Mouse (Mus musculus) hindbrain, embryonic 10.5 days (tissue): ENCODE results near the gene Ctsa. TPM values are rescaled to one million over a fixed set of nuclear protein-coding genes. Genes with fewer than 3 reads are reported as not detected.
"Not testable (repeated sequence)": the region's sequence is repeated elsewhere in the genome, so short reads cannot be mapped to it uniquely, and the experiment has no call there.

ENCODE experiments used
- DNase-seq: peaks from one replicate; pipeline ENCODE4 v3.0.0-alpha.2; 2017; ENCODE audit warnings: low spot score
- H3K27ac ChIP-seq: fragments of 300-500 bp; sonication (generic); 2 replicates; pipeline ENCODE4 v1.5.1; 2016; ENCODE audit warnings: mild to moderate bottlenecking, moderate library complexity
- H3K27me3 ChIP-seq: fragments of 300-500 bp; sonication (generic); 2 replicates; pipeline ENCODE4 v1.6.1; 2016; ENCODE audit warnings: mild to moderate bottlenecking; ENCODE audit not compliant: poor library complexity, insufficient read depth, severe bottlenecking
- H3K36me3 ChIP-seq: fragments of 300-500 bp; sonication (generic); 2 replicates; pipeline ENCODE4 v1.6.1; 2016; ENCODE audit warnings: mild to moderate bottlenecking, moderate library complexity
- H3K4me1 ChIP-seq: fragments of 300-500 bp; sonication (generic); replicated peaks from 2 replicates; pipeline ENCODE4 v1.6.1; 2016; ENCODE audit warnings: mild to moderate bottlenecking
- H3K4me3 ChIP-seq: fragments of 300-500 bp; sonication (generic); 2 replicates; pipeline ENCODE4 v1.5.1; 2016; ENCODE audit warnings: mild to moderate bottlenecking, moderate library complexity
- H3K9me3 ChIP-seq: fragments of 300-500 bp; sonication (generic); 2 replicates; pipeline ENCODE4 v1.6.1; 2016; ENCODE audit warnings: mild to moderate bottlenecking, moderate library complexity
- WGBS: fragments of 180-500 bp; shearing (Covaris S2); methylation state at CpG from one replicate; pipeline ENCODE4 v1.1.7; 2016; 5-methylcytosine and 5-hydroxymethylcytosine counted together
- polyA plus RNA-seq: library from polyadenylated mRNA; unstranded; fragments of >200 nt; fragmentation: Nextera tagmentation; extraction: Ambion mirVana; gene quantifications from 2 replicates; pipeline ENCODE4 v1.2.1, GENCODE M21; 2016

The Ctsa gene
- polyA plus RNA-seq, 1 experiment from 2014 or later, result 104 TPM

- Histone ChIP-seq H3K27ac (no peak overlapping the region), H3K36me3 (no peaks in the 10 kb centered on the region), H3K4me1 (peaks cover 58% of the 10 kb centered on the region), H3K4me3 (no peak overlapping the region), H3K9me3 (no peaks in the 10 kb centered on the region), H3K27me3 (peaks cover 49% of the 10 kb centered on the region)
- 58% methylated on average over 9 of the region's 9 CpGs for WGBS
- no peak for DNase-seq
These were observed 27.2 kb downstream of the Ctsa start for GRCm38 (mm10) chr2:164859640-164860432.

GRCm38 (mm10) chr2:164861094-164861493 is 28.4 kb downstream of the Ctsa start:
- H3K27me3 ChIP-seq, result peaks cover 38% of the 10 kb centered on the region
- H3K36me3 ChIP-seq, result no peaks in the 10 kb centered on the region
- H3K4me1 ChIP-seq, result peaks cover 47% of the 10 kb centered on the region
- no peaks in the 10 kb centered on the region for H3K9me3 ChIP-seq
- H3K4me3 ChIP-seq, result no peak overlapping the region
- DNase-seq, result no peak
- H3K27ac ChIP-seq, result no peak overlapping the region
- WGBS, result 76% methylated on average over 4 of the region's 4 CpGs

GRCm38 (mm10) chr2:164862179-164862861 is 29.6 kb downstream of the Ctsa start:
- Histone ChIP-seq H3K27ac (no peak overlapping the region), H3K4me1 (peaks cover 37% of the 10 kb centered on the region), H3K9me3 (peaks cover under 1% of the 10 kb centered on the region; the same call in 1 of the 2 replicates), H3K36me3 (no peaks in the 10 kb centered on the region), H3K27me3 (peaks cover 26% of the 10 kb centered on the region), H3K4me3 (no peak overlapping the region)
- peak; percentile 59 for DNase-seq
- WGBS, result 58% methylated on average over 9 of the region's 9 CpGs

GRCm38 (mm10) chr2:164863411-164863810 is 30.7 kb downstream of the Ctsa start:
- DNase-seq, H3K36me3 ChIP-seq: not testable (repeated sequence)
- 93% methylated on average over 9 of the region's 9 CpGs for WGBS

GRCm38 (mm10) chr2:164864593-164864992 is 31.9 kb downstream of the Ctsa start:
- 79% methylated on average over 4 of the region's 4 CpGs for WGBS
- 0 out of 2 replicates have a peak overlapping the region, but pooled peaks have one; percentile 35 for H3K27ac ChIP-seq
- peaks cover 6% of the 10 kb centered on the region for H3K27me3 ChIP-seq
- peaks cover 17% of the 10 kb centered on the region for H3K4me1 ChIP-seq
- peaks cover 9% of the 10 kb centered on the region; the same call in 1 of the 2 replicates for H3K9me3 ChIP-seq
- DNase-seq, result no peak
- no peak overlapping the region for H3K4me3 ChIP-seq
- no peaks in the 10 kb centered on the region for H3K36me3 ChIP-seq

More at GRCm38 (mm10) chr2:164863411-164863810, 30.7 kb downstream of the Ctsa start:
- H3K27ac ChIP-seq, H3K4me3 ChIP-seq, H3K9me3 ChIP-seq: not testable (repeated sequence)
- Histone ChIP-seq H3K4me1 (peaks cover 27% of the 10 kb centered on the region), H3K27me3 (peaks cover 16% of the 10 kb centered on the region)

GRCm38 (mm10) chr2:164866741-164867551 is 34.3 kb downstream of the Ctsa start:
- no peak overlapping the region for H3K27ac ChIP-seq
- no peaks in the 10 kb centered on the region for H3K27me3 ChIP-seq
- no peak overlapping the region for H3K4me3 ChIP-seq
- peaks cover 9% of the 10 kb centered on the region; the same call in 1 of the 2 replicates for H3K9me3 ChIP-seq
- H3K4me1 ChIP-seq, result peaks cover 11% of the 10 kb centered on the region
- no peaks in the 10 kb centered on the region for H3K36me3 ChIP-seq
- WGBS, result 66% methylated on average over 16 of the region's 16 CpGs
- no peak for DNase-seq

GRCm38 (mm10) chr2:164867566-164867965 is 34.9 kb downstream of the Ctsa start:
- peaks cover 9% of the 10 kb centered on the region; the same call in 1 of the 2 replicates for H3K9me3 ChIP-seq
- WGBS, result 92% methylated on average over 7 of the region's 7 CpGs
- H3K4me1 ChIP-seq, result peaks cover 6% of the 10 kb centered on the region; the same call in 1 of the 2 replicates
- no peaks in the 10 kb centered on the region for H3K27me3 ChIP-seq
- DNase-seq, result no peak
- H3K4me3 ChIP-seq, result no peak overlapping the region
- no peaks in the 10 kb centered on the region for H3K36me3 ChIP-seq
- no peak overlapping the region for H3K27ac ChIP-seq

- Histone ChIP-seq H3K27ac (no peak overlapping the region), H3K4me1 (peaks cover 6% of the 10 kb centered on the region; the same call in 1 of the 2 replicates), H3K9me3 (peaks cover 9% of the 10 kb centered on the region; the same call in 1 of the 2 replicates), H3K36me3 (no peaks in the 10 kb centered on the region), H3K4me3 (no peak overlapping the region), H3K27me3 (no peaks in the 10 kb centered on the region)
- no peak for DNase-seq
- 87% methylated on average over 7 of the region's 7 CpGs for WGBS
These were observed 35.8 kb downstream of the Ctsa start for GRCm38 (mm10) chr2:164868491-164868890.

- Histone ChIP-seq H3K27me3 (no peaks in the 10 kb centered on the region), H3K9me3 (peaks cover 9% of the 10 kb centered on the region; the same call in 1 of the 2 replicates), H3K36me3 (no peaks in the 10 kb centered on the region), H3K4me1 (peaks cover 15% of the 10 kb centered on the region), H3K4me3 (no peak overlapping the region), H3K27ac (no peak overlapping the region)
- WGBS, result 56% methylated on average over 6 of the region's 6 CpGs
- no peak for DNase-seq
These were observed 39.1 kb downstream of the Ctsa start for GRCm38 (mm10) chr2:164871602-164872303.

- Histone ChIP-seq H3K27ac (no peak overlapping the region), H3K36me3 (peaks cover 7% of the 10 kb centered on the region), H3K9me3 (no peaks in the 10 kb centered on the region), H3K27me3 (no peaks in the 10 kb centered on the region), H3K4me3 (no peak overlapping the region), H3K4me1 (peaks cover 24% of the 10 kb centered on the region)
- DNase-seq, result no peak
- WGBS, result 71% methylated on average over 3 of the region's 3 CpGs
These were observed 40.9 kb downstream of the Ctsa start for GRCm38 (mm10) chr2:164873621-164874020.

- H3K4me1 ChIP-seq, result peaks cover 27% of the 10 kb centered on the region
- peaks cover 7% of the 10 kb centered on the region for H3K36me3 ChIP-seq
- no peaks in the 10 kb centered on the region for H3K27me3 ChIP-seq
- no peaks in the 10 kb centered on the region for H3K9me3 ChIP-seq
- H3K4me3 ChIP-seq, result no peak overlapping the region
- 43% methylated on average over 1 of the region's 1 CpGs for WGBS
- DNase-seq, result peak; percentile 30
- peak overlapping the region; percentile 69 for H3K27ac ChIP-seq
These were observed 41.6 kb downstream of the Ctsa start for GRCm38 (mm10) chr2:164874239-164874769.

- H3K4me3 ChIP-seq, H3K27me3 ChIP-seq, H3K27ac ChIP-seq, H3K9me3 ChIP-seq, H3K36me3 ChIP-seq, DNase-seq: not testable (repeated sequence)
- peaks cover 34% of the 10 kb centered on the region for H3K4me1 ChIP-seq
- WGBS, result 49% methylated on average over 2 of the region's 2 CpGs
These were observed 43.0 kb downstream of the Ctsa start for GRCm38 (mm10) chr2:164875648-164876047.
